Mouse (Mus musculus): ENCODE measurements around the gene Lmo3.

Lmo3 gene

DNA sequence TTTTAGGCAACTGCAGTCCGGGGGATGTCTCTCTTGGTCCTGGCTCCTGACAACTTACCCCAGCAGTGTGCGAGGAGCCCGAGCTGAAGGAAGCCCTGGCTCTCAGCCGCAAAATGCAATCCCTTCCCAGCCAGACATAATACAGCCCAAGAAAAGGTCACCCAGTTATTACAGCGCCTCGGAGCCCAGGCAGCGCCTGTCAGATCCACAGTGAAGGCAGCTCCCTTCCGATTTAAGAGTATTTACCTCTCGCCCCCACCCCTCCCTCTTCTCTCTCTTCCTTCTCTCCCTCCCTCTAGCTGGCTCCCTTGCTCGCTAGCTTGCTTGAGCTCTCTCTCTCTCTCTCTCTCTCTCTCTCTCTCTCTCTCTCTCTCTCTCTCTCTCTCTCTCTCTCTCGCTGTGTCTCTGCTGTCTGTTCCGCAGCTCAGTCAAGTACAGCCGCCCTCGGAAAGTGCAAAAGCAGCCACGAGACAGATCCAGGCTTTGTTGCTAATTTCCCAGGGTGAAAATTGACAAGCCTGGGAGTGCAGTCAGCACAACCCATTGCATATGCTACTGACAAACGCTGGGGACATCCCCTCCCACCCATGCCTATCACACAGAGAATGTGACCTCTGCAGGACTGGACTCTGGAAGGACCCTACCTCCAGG lies 159.0 kb downstream of the Lmo3 start:
- DNase-seq (ENCODE audit: low spot score): peak; percentile 59

DNA sequence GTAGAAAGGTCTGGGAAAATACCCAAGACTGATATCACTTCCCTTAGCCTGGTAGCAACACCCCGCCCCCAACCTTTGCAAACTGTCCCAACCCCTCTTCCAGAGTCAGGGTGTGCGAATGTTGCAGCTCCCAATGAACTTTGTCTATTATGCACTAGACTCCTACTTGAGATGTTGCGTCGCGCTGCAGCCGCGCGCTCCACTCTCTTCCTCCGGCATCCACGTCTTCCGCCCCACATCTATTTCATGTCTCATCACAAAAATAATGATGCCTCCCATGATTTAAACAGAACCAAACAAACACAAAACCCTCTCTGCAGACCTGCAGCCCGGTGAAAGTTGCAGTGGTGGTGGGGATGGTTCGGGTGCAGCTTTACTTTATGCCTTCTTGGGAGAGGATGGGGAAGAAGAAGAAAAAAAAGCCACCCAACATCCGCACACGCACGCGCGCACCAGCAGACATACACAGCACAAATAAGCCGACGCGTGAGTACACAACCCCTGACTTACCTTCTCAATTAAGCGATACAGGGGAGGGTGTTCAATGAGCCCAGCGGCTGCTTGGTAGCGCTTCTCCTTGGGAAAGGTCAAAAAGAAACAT lies 159.7 kb downstream of the Lmo3 start:
- no peak for DNase-seq (ENCODE audit: low spot score)

DNA sequence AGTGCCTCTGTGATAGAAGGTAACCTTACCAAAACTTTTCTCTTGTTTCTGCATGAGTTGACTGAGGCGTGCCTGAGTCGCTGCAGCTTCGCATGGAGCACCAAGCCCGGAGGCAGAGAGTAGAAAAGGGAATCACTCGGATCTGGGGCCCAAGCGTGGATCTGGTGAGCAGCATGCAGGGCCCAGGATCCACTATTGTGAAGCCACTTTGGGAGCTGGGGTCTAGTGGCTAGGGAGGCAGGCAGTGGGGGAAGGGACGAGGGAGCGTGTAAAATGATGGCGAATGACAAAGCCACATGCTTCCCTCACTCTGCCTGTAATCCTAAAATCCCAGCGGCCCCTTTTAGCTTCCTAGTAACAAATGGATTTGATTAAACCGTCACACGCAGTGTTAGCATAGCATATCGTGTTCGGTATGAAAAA lies 160.6 kb downstream of the Lmo3 start:
- DNase-seq (ENCODE audit: low spot score): no peak

DNA sequence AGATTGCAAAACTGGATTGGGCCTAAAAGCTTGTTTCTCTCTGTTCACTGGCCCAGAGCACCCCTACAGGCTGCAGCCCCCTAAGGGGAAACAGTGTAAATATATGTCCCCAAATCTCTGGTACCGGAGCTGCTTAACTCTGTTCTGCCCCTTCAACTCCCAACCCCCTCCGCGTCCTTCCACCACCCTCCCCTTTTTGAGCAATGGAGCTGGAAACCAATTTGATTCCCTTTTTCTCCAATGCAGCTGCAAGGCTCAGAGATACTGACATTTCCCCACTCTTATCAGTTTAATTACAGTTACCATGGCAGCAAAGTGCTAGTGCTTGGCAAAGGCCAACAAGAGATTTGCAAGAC lies 161.3 kb downstream of the Lmo3 start:
- DNase-seq (ENCODE audit: low spot score): no peak

DNA sequence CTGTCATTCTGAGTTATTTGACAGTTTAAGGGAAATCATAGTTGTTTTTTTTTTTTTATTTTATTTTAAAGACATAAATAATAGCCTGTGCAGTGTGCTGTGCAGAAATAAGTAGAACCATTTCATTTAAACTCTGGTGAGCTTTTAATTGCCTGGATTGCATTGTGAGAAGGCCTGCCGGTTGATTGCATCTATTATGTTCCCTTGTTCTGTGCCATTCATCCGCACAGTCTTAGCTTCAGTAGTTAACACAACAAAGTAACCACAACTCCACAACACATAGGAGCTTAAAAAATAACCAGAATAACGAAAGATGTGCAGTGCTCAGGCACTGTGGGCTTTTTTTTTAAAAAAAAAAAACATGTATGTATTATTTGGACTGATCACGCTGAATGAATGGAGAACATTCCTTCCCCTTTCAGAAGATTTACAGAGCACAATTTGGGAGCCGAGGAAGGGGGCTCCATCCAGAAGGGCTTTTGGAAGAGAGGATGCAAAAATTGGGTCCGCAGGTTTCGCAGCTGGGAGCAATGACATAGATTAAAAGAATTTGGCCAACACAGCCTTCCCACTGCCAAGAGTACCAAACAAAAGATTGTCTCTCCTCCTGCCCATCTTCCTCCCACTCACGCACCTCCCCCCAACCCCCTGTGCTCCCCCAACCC lies 161.8 kb downstream of the Lmo3 start:
- no peak for DNase-seq (ENCODE audit: low spot score)

DNA sequence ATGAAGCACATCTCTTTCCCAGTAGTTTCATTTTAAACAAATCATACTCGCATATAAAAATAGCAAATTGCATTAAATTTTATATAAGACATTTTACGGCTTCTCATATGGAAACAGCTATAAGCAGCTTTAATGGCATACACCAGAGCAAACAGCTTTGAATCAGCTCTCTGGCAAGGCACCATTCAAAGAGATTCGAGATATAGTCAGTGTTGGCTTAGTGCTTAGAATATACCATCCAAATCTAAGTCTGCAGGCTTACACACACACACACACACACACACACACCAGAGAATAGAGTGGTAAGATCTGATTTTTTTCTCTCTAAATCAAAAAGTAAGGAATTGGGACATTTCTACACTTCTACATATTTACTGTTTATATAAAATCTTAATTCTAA lies 169.7 kb downstream of the Lmo3 start:
- DNase-seq (ENCODE audit: low spot score): no peak

DNA sequence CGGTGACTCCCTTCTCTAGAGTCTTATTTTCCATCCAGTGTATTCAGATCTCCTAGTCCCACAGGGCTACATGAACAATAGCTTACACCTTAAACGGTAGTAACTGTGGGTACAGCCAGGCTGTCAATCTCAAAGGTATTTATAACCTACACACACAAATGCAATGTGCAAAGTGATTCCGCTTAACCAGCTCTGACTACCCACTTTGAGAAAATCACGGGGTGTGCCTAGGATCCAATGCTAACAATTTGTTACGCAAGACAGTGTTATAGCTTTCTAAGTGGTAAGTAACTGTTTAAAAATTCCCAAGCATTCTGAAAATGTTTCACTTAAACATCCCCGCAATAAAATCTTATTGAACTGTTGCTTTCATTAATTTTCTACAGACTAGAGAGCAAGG lies 179.7 kb downstream of the Lmo3 start:
- no peak for DNase-seq (ENCODE audit: low spot score)

DNA sequence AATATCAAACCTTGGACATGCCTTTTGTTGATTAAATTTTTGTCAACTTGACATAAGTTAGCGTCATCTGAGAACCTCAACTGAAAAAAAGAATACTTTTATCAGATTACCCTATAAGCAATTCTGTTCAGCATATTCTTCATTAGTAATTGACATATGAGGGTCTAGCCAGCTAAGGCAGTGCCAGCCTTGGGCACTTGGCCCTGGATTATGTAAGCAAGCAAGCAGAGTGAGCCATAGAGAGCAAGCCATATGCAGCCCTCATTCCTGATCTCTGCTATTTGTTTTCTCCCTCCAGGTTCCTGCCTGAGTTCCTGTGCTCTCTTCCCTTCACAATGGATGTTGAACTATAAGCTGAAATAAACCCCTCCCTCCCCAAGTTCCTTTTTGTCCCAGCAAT lies 182.9 kb downstream of the Lmo3 start:
- no peak for DNase-seq (ENCODE audit: low spot score)

DNA sequence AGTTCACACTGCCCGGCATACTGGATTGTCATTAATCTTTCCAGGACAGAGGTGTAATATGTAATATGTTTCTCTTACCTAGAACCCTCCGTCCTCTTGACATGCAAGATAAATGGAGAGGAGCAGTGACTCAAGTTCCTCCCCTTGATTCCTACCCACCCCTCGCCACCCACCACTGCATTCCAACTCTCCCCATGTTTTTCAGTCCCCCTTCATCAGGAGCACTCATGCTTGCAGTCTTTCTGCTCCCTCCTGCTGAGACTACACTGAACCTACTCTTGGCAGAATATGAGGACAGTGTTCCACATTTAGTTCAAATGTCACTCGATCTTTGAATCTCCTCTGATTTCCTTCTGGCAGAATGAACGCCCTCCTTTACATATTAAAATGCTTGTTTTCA lies 190.7 kb downstream of the Lmo3 start:
- DNase-seq (ENCODE audit: low spot score): no peak

DNA sequence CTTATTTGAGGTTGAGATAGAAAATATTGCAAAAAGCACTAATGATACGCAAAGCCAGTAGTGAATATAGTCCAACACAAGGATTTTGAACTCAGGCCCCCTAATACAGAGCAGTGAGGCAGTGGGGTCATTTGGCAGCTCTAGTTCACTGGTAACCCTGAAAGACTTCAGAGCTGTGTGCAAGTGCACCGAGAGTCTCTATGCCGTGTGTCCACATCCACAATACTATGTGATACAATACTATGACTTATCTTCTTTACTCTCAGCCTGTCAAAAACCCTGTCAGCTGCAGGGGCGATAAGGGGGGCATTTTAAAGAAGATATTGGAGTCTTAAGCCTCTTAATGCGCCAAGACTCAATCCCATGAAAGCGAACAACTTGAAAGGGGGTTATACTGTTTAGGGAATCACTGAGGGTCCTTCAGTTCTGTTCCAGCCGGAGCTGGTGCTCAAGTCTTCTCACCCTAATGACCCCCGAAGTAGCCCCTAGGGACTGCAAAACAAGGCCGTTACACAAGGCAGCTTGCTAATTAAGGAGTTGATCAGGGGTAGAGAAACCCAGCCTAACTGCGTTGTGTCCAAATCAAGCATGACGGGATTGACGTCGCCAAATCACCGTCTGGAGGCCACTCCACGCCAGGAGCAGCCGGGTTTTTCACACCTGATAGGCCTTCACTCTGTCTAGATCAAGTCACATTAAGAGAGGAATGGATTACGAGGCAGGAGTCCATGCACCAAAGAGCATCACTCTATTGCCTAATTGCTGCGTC lies 193.4 kb downstream of the Lmo3 start:
- DNase-seq (ENCODE audit: low spot score): no peak

DNA sequence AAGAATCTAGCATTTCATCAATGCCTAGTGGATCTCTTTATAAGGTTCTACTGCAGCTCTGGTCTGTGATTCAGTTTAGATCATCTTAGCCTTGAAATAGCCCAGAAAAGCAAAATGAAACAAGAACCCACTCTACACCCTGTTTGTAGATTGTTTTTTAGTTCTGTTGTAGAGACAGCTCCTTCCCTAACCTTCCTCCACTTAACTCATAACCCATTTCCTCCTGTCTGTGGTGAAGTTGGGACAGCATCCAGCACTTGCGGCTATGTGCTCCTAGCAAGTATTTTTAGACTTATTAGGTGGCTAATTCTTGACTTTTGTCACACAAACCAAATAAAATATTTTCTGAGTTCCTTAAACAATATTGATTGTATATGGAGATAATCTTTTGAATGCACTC lies 198.6 kb downstream of the Lmo3 start:
- DNase-seq (ENCODE audit: low spot score): no peak

DNA sequence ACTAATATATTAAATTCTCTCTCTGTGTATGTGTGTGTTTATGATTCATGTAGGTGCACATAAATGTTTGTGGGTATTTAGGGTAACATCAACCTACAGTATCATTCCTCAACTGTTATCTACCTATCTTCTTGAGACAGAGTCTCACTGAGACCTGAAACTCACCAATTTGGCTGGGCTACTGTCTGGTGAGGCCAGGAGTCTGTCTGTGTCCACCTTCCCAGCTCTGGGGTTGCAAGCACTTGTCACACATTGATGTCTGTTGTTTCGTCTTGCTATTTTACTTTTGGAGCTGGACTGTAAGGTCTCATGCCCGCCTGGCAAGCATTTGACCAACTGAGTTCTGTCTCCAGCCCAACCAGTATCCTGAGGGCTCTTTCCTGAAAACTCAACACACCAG lies 210.6 kb downstream of the Lmo3 start:
- DNase-seq (ENCODE audit: low spot score): no peak

DNA sequence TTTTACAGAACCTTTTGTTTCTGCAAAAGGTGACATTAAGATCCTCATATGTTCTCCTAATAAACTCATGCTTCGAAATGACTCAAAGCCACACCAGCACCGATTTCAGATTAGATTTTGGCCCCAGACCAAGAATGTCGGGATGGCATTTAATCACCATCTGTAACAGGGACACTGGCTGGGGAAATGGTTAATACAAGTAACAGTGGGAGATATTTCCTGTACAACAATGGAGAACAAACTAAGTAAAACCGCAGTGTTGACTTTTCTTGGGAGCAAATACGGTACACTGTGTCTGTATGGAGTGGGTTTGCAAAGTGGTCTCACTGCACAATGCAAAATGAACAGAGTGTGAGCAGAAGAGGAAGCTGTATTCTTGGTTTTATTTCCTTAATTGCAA lies 217.7 kb downstream of the Lmo3 start:
- no peak for DNase-seq (ENCODE audit: low spot score)

DNA sequence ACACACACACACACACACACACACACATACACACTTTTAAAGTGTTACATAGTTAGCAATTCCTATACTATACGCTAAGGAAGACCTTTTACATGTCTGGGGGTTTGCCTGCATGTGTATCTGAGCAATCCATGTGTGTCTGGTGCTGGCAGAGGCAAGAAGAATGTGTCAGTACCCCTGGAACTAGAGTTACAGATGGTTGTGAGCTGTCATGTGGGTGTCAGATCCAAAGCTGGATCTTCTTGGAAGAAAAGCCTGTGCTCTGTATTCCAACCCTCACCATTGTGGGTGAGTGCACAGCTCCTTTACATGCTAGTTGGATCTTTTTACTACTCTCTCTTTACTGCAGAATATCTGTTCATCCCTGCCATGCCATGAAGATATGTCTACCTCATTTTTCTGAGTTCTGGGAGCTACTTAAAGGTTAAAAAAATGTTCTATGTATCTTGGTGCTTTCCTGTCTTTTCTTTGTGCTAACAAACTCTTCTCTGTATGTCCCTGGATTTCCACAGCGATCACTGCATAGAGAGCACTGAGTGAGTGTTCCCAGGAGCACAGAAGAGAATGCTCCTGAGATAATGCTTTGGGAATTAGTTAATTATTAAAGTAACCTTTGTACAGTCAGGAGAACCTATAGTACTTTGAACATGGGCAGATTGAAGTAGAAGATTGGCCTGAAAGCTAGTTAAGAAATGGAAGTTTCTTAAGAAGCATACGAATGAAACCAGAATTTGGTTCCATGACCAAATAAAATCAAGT lies 231.0 kb downstream of the Lmo3 start:
- no peak for DNase-seq (ENCODE audit: low spot score)

DNA sequence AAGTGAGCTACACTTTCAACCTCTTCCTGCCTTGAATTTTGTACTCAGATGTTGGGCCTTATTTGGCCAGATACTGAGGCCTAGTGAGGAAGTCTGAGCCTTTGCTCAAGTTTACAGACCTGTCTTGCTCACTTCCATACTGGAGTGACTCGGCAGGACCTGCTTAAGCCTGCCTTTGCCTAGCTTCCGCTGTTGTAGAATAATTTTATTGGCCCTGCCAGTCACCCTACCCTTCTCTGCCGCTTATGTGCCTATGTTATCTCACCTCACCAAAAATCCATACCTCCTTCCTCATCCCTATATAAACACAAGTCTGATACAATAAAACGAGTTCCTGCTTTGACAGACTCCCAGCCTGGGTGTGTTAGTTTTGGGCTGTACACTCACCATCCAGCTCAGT lies 235.2 kb downstream of the Lmo3 start:
- DNase-seq (ENCODE audit: low spot score): no peak

DNA sequence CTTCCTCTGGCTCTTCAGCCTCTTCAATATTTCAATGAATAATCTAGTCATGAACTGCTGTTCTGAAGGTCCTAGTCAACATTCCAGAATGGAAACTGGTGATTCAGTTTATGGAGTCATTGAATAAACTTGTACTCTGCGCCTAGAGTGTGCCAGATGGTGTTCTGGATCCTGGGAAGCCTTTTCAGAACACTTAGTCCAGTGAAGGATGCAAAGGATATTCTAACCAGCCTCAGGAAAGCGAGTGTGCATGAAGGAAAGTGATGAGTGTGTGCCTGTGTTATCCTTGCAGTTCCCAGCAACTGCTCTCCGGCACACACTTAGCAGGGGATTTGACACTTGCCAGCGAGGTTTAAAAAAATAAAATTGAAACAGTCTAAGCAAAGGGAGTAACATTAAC lies 245.9 kb downstream of the Lmo3 start:
- DNase-seq (ENCODE audit: low spot score): no peak

DNA sequence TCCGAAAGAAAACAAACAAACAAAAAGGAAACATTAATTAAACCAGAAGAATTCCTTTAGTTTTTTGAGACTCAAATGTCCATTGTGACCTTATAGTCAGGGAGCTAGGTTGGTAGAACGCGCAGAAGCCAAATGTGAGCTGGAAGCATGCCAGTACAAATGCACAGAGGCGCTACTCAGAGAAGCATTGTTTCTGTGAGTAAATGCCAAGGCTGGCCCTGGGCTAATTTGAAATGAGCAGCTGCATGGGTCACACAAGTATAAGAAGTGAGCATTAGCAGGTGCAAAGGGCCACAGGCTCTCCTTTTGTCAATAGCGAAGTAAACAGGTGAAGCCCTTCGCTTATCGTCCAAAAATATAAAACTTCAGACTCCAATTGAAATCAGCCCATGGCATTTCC lies 247.8 kb downstream of the Lmo3 start:
- no peak for DNase-seq (ENCODE audit: low spot score)

DNA sequence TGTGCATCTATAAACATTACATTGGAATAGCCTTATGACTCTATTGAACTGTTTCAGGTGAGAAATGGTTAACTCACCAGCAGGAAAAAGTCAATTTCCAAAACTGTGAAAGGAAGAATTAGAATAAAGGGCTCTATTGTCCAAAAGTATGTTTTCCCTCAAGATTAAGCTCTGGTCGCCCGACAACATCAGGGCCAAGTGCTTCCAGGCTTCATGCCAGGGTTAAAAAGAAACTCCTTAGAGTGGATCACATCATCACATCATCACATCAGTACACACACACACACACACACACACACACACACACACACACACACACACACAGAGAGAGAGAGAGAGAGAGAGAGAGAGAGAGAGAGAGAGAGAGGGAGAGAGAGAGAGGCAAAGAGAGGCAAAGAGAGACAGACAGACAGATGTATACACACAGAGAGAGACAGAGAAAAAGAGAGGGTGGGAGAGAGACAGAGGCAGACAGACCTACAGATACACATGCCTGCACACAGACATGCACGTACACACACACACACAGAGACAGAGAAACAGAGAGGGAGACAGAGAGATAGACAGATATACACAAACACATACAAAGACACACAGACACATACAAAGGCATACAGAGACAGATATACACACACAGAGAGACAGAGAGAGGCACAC lies 255.9 kb downstream of the Lmo3 start:
- no peak for DNase-seq (ENCODE audit: low spot score)

DNA sequence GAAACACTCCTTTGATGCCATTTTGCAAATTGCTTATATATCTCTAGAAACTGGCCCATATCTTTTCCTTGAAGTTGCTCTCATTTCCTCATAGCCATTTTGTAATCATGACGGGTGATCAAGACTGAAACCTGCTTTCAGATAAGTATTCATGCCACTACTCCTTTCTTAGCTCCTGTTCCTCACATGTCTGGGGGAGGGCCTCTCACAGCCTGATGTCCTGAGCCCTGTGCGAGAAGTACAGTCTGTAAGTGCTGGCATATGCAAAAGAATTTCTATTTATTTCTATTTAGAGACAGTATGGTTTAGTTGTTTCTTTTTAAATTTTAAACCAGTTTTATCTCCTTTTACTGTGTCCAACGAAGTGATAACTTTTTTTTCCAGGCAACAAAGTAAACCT lies 256.6 kb downstream of the Lmo3 start:
- no peak for DNase-seq (ENCODE audit: low spot score)

DNA sequence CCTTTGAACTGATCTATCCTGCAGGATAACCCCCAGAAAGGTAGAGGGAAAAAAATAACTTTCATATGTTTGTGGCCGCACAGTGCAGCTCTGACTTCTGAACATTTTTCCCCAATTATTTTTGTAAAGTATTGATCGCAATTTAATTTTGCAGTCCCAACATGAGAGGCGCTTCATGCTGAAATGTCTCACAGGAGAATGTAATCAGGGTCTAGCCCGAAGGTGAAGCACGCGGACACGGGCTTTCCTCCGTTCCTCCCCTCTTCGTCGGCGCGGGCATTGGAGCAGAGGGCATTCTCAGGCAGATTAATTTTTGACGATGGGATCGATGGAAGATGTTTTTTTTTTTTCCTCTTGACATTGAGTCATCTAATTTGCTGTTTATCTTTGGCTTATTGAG lies 258.4 kb downstream of the Lmo3 start:
- no peak for DNase-seq (ENCODE audit: low spot score)

DNA sequence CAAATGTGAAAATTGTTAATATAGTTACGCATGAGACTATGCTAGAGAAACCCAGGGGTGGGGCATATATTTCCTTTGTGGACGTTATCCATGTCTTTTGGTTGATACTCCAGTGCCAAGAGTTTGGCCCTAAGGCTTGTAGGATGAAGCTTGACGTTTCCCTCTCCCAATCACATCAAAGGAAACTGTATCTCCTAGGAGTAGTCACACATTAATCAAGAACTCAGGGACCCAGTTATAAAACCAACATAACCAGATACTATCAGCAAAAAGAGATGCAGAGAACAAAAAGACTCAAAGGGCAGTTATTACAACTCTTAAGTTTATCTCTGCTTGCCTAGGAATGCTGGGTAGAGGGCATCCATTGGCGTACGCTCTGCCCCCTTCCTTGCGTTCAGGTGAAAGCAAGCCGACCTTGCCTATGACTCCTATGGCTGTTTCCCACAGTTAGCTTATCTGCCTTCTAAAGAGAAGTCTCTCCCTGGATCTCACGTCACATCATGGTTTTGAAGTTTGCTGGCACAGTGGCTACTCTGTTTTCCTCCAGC lies 261.5 kb downstream of the Lmo3 start:
- DNase-seq (ENCODE audit: low spot score): no peak

Data from left cerebral cortex, adult 11 months (tissue).